Comparison of ENCODE assay signal across 7 mouse cellular contexts in the genomic region with DNA sequence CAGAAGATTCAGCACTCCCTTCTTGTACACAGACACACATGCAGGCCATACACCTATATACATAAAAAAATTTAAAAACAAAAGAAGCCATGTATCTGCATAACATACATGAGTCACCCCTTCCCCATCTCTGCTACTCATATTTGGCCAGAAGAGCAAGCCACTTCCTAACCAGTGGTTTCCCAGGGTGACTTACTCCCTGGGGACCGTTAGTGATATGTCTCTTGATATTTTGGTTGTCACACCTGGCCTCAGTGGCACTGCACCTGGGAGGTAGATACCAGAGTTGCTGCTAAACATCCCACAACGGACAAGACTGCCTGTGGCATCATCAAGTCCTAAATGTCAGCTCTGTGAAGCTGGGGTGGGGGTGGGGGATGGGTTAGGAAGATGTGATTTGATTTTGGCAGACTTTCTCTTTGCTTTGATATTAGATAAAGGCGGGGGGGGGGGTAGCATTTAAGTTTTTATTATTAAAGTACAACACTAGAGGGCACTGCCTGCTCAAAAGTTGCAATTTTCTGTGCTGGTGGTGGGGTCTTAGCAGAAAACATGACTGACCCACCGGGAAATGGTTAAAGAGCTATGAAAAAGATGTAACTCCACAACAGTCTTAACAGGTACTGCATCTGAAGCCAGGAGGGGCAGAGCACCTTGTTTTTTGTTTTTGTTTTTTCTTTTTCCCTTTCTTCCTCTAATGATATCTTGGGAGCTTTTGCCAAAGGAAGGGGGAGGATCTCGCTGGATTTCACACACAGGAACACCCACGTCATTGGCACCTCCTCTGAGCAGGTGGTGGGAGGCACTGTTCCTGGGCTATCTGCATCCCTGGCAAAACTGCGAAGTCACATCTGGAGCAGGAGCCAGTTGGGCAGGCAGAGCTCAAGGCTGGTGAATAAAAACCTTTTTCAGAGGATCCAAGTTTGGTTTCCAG. TPM values are rescaled to one million over a fixed set of nuclear protein-coding genes. Genes with fewer than 3 reads are reported as not detected.
DNase-seq lines count a peak whose midpoint lies in the region; ATAC-seq lines count a peak whose summit lies in the region.

No protein-coding gene starts in this region.

- H3K27me3 ChIP-seq in liver, embryonic 12.5 days (replicated peaks), result 0 out of 2 replicates have a peak, but pooled peaks cover 22% of the 10 kb centered on the region
- H3K27me3 ChIP-seq in embryonic facial prominence, embryonic 13.5 days, result no peaks in the 10 kb centered on the region
- no peaks in the 10 kb centered on the region for H3K27me3 ChIP-seq in intestine, embryonic 15.5 days (replicated peaks)
- H3K27me3 ChIP-seq in midbrain, embryonic 15.5 days (replicated peaks), result no peaks in the 10 kb centered on the region

- no peaks in the 10 kb centered on the region for H3K9me3 ChIP-seq in liver, embryonic 12.5 days (replicated peaks)
- H3K9me3 ChIP-seq in embryonic facial prominence, embryonic 13.5 days, result no peaks in the 10 kb centered on the region
- no peaks in the 10 kb centered on the region for H3K9me3 ChIP-seq in intestine, embryonic 15.5 days
- no peaks in the 10 kb centered on the region for H3K9me3 ChIP-seq in midbrain, embryonic 15.5 days

- H3K4me1 ChIP-seq in liver, embryonic 12.5 days, result peaks cover 9% of the 10 kb centered on the region; the same call in 1 of the 2 replicates
- 0 out of 2 replicates have a peak, but pooled peaks cover 4% of the 10 kb centered on the region for H3K4me1 ChIP-seq in embryonic facial prominence, embryonic 13.5 days
- H3K4me1 ChIP-seq in intestine, embryonic 15.5 days (replicated peaks), result 0 out of 2 replicates have a peak, but pooled peaks cover 3% of the 10 kb centered on the region
- H3K4me1 ChIP-seq in midbrain, embryonic 15.5 days, result peaks cover 4% of the 10 kb centered on the region

- no peak overlapping the region for H3K27ac ChIP-seq in liver, embryonic 12.5 days
- H3K27ac ChIP-seq in embryonic facial prominence, embryonic 13.5 days, result no peak overlapping the region
- no peak overlapping the region for H3K27ac ChIP-seq in intestine, embryonic 15.5 days
- H3K27ac ChIP-seq in midbrain, embryonic 15.5 days, result no peak overlapping the region

- H3K4me2 ChIP-seq in liver, embryonic 12.5 days, result 0 out of 2 replicates have a peak overlapping the region, but pooled peaks have one; percentile 6
- peak overlapping the region; percentile 45 for H3K4me2 ChIP-seq in embryonic facial prominence, embryonic 13.5 days
- H3K4me2 ChIP-seq in intestine, embryonic 15.5 days (replicated peaks), result peak overlapping the region; percentile 34; the same call in 1 of the 2 replicates
- H3K4me2 ChIP-seq in midbrain, embryonic 15.5 days, result peak overlapping the region; percentile 45

- peak overlapping the region; percentile 9; the same call in 1 of the 2 replicates for H3K9ac ChIP-seq in liver, embryonic 12.5 days
- peak overlapping the region; percentile 40; the same call in 1 of the 2 replicates for H3K9ac ChIP-seq in embryonic facial prominence, embryonic 13.5 days
- H3K9ac ChIP-seq in intestine, embryonic 15.5 days, result no peak overlapping the region
- H3K9ac ChIP-seq in midbrain, embryonic 15.5 days, result 0 out of 2 replicates have a peak overlapping the region, but pooled peaks have one; percentile 13

- no peak overlapping the region for H3K4me3 ChIP-seq in liver, embryonic 12.5 days
- H3K4me3 ChIP-seq in embryonic facial prominence, embryonic 13.5 days, result 0 out of 2 replicates have a peak overlapping the region, but pooled peaks have one; percentile 13
- H3K4me3 ChIP-seq in intestine, embryonic 15.5 days (replicated peaks), result no peak overlapping the region
- H3K4me3 ChIP-seq in midbrain, embryonic 15.5 days, result peak overlapping the region; percentile 22

- no peak for ATAC-seq in liver, embryonic 12.5 days
- no peak for ATAC-seq in embryonic facial prominence, embryonic 13.5 days (ENCODE audit: insufficient number of reproducible peaks, insufficient read depth, low FRiP score, low TSS enrichment, low read depth)
- no peak for ATAC-seq in intestine, embryonic 15.5 days
- ATAC-seq in midbrain, embryonic 15.5 days (replicated peaks), result peak; percentile 69; the same call in 1 of the 2 replicates

- DNase-seq in liver (no peak), ZHBTc4 (ENCODE audit: low read depth, low spot score) (peak; percentile 49)
- no peak for DNase-seq in c-Kit-positive CD71-positive TER-119-positive erythroid progenitor cells, embryonic 14.5 days (ENCODE audit: low spot score)

- WGBS in liver, embryonic 12.5 days (ENCODE audit: insufficient replicate concordance), result 9% methylated on average over 7 of the region's 7 CpGs
- WGBS in embryonic facial prominence, embryonic 13.5 days, result 10% methylated on average over 7 of the region's 7 CpGs
- WGBS in intestine, embryonic 15.5 days, result 7% methylated on average over 7 of the region's 7 CpGs
- WGBS in midbrain, embryonic 15.5 days, result 13% methylated on average over 7 of the region's 7 CpGs

- H3K36me3 ChIP-seq in liver, embryonic 12.5 days, result no peaks in the 10 kb centered on the region
- H3K36me3 ChIP-seq in embryonic facial prominence, embryonic 13.5 days, result no peaks in the 10 kb centered on the region
- no peaks in the 10 kb centered on the region for H3K36me3 ChIP-seq in intestine, embryonic 15.5 days
- no peaks in the 10 kb centered on the region for H3K36me3 ChIP-seq in midbrain, embryonic 15.5 days (replicated peaks)

RNA-seq across cellular contexts. Expression of gene Plekho1, which starts 30.0 kb away (rescaled TPM):
- 9.4 and 10.4 TPM in 2 replicates for polyA plus RNA-seq in liver, embryonic 12.5 days (2016; fragmentation: Nextera tagmentation; extraction: Ambion mirVana)
- polyA plus RNA-seq in embryonic facial prominence, embryonic 13.5 days (2015; fragmentation: Nextera tagmentation; extraction: Ambion mirVana), result 41.2 and 47.7 TPM in 2 replicates
- 28.0 and 30.1 TPM in 2 replicates for polyA plus RNA-seq in intestine, embryonic 15.5 days (2015; fragmentation: Nextera tagmentation; extraction: Ambion mirVana)
- polyA plus RNA-seq in midbrain, embryonic 15.5 days (2015; fragmentation: Nextera tagmentation; extraction: Ambion mirVana), result 59.3 and 63.1 TPM in 2 replicates

RNA-seq across cellular contexts. Expression of gene Anp32e, which starts 36.7 kb away (rescaled TPM):
- 185 and 198 TPM in 2 replicates for polyA plus RNA-seq in liver, embryonic 12.5 days (2016; fragmentation: Nextera tagmentation; extraction: Ambion mirVana)
- polyA plus RNA-seq in embryonic facial prominence, embryonic 13.5 days (2015; fragmentation: Nextera tagmentation; extraction: Ambion mirVana), result 241 and 251 TPM in 2 replicates
- polyA plus RNA-seq in intestine, embryonic 15.5 days (2015; fragmentation: Nextera tagmentation; extraction: Ambion mirVana), result 149 and 178 TPM in 2 replicates
- polyA plus RNA-seq in midbrain, embryonic 15.5 days (2015; fragmentation: Nextera tagmentation; extraction: Ambion mirVana), result 116 and 123 TPM in 2 replicates

Comparison
In these comparisons a context has a peak if more than half of its experiments do, and no peak if none do; other contexts are left out.
1. H3K4me3 ChIP-seq: peak in embryonic facial prominence, embryonic 13.5 days (single experiment) and midbrain, embryonic 15.5 days (single experiment); none in liver, embryonic 12.5 days (single experiment) and intestine, embryonic 15.5 days (single experiment).
2. Peak in every context shown above with its lines, with median percentiles within 50 percentile points of each other: H3K4me2 ChIP-seq.